Mouse (Mus musculus): ENCODE results near the gene Gm12248. TPM values are rescaled to one million over a fixed set of nuclear protein-coding genes. Genes with fewer than 3 reads are reported as not detected.

The Gm12248 gene
- polyA plus RNA-seq, 1 experiment, result 0.19 TPM

DNA sequence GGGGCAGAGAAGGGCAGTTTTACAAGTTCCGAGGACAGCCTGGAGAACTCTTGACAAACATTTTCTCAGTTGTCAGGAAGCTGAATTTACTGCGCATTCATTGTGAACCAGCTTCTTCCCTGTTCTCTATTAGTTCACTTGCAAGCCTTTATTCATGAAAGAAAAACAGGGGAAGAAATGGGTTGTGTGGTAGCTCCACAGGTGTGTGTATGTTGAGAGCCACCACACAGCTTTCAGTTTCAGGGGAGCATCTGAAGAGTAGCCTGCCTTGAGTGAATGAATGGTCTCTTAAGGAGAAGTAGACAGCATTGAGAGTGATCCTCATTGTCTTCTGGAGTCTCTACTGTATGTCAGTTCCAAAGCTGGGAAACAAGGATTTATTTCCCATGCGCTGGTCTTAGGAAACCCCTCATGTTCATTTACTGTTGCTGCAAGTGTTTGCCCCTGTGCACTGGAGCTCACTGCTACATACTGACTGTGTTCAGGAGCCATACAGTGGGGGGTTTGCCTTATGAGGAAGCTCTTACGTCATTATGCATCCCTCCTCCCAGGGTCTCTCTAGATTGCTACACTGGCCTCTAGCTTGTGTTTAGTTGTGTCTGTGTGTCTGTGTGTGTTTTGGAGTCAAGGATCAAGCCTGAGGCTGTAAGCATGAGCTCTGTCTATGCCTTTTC is 14.9 kb upstream of the Gm12248 start:
- peaks cover 6% of the 10 kb centered on the region for H3K36me3 ChIP-seq (ENCODE audit: control insufficient read depth, insufficient read depth)

DNA sequence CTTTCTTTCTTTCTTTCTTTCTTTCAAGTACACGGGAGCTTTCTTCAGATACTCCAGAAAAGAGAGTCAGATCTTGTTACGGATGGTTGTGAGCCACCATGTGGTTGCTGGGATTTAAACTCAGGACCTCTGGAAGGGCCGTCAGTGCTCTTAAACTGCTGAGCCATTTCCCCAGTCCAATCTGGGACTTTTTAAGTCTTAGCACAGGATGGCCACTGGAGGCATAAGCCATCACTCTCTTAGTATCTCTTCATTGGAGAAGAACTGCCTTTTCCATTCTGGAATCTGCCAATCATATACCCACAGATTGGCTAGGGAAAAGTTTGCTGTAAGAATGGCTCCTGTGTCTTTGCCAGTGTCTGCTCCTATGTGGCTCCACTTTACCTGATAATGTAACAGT is 14.1 kb upstream of the Gm12248 start:
- Histone ChIP-seq H3K4me3 (no peak overlapping the region), H3K4me2 (ENCODE audit: low read depth) (no peak overlapping the region), H3K79me2 (ENCODE audit: control insufficient read depth, insufficient read depth) (peaks cover 56% of the 10 kb centered on the region), H3K27me3 (ENCODE audit: control insufficient read depth, insufficient read depth, insufficient read length) (no peaks in the 10 kb centered on the region), H3ac (ENCODE audit: control insufficient read depth, insufficient read length) (no peak overlapping the region), H3K36me3 (ENCODE audit: control insufficient read depth, insufficient read depth) (peaks cover 6% of the 10 kb centered on the region)
- TF ChIP-seq SRF (IDR thresholded peaks at IDR 0.05; ENCODE audit: control insufficient read depth, insufficient read length, low read depth), result no peak
- no peak for TF ChIP-seq TCF3 (IDR thresholded peaks at IDR 0.05; ENCODE audit: insufficient read length, low read depth)
- TF ChIP-seq TCF12 (IDR thresholded peaks at IDR 0.05; ENCODE audit: insufficient read depth, poor library complexity, severe bottlenecking), result no peak
- no peak for TF ChIP-seq USF1 (IDR thresholded peaks at IDR 0.05; ENCODE audit: low read depth)
- TF ChIP-seq POLR2A (IDR thresholded peaks at IDR 0.05; ENCODE audit: insufficient read length, low read depth), result no peak

More for the DNA sequence above, 14.9 kb upstream of the Gm12248 start:
- Histone ChIP-seq H3ac (ENCODE audit: control insufficient read depth, insufficient read length) (no peak overlapping the region), H3K4me3 (no peak overlapping the region), H3K79me2 (ENCODE audit: control insufficient read depth, insufficient read depth) (peaks cover 56% of the 10 kb centered on the region), H3K4me2 (ENCODE audit: low read depth) (no peak overlapping the region), H3K27me3 (ENCODE audit: control insufficient read depth, insufficient read depth, insufficient read length) (no peaks in the 10 kb centered on the region)
- TF ChIP-seq SRF (IDR thresholded peaks at IDR 0.05; ENCODE audit: control insufficient read depth, insufficient read length, low read depth) (no peak), TCF12 (IDR thresholded peaks at IDR 0.05; ENCODE audit: insufficient read depth, poor library complexity, severe bottlenecking) (no peak), MYOG (IDR thresholded peaks at IDR 0.05; ENCODE audit: control insufficient read depth in 1 of 3, insufficient read depth in 1 of 3, insufficient read length in 2 of 3, low read depth in 2 of 3) (no peak), CEBPB (IDR thresholded peaks at IDR 0.05; ENCODE audit: insufficient read depth, poor library complexity, severe bottlenecking) (no peak), E2F4 (IDR thresholded peaks at IDR 0.05; ENCODE audit: insufficient read depth) (no peak), MYOD1 (IDR thresholded peaks at IDR 0.05; ENCODE audit: control insufficient read depth in 1 of 3, insufficient read length in 2 of 3, low read depth in 2 of 3) (no peak), POLR2AphosphoS2 (IDR thresholded peaks at IDR 0.05; ENCODE audit: insufficient read length, low read depth) (no peak), REST (IDR thresholded peaks at IDR 0.05; ENCODE audit: insufficient read depth, insufficient read length) (no peak), POLR2A (IDR thresholded peaks at IDR 0.05; ENCODE audit: insufficient read length, low read depth) (no peak), USF1 (IDR thresholded peaks at IDR 0.05; ENCODE audit: low read depth) (no peak), MAX (IDR thresholded peaks at IDR 0.05; ENCODE audit: low read depth) (no peak), TCF3 (IDR thresholded peaks at IDR 0.05; ENCODE audit: insufficient read length, low read depth) (no peak)

DNA sequence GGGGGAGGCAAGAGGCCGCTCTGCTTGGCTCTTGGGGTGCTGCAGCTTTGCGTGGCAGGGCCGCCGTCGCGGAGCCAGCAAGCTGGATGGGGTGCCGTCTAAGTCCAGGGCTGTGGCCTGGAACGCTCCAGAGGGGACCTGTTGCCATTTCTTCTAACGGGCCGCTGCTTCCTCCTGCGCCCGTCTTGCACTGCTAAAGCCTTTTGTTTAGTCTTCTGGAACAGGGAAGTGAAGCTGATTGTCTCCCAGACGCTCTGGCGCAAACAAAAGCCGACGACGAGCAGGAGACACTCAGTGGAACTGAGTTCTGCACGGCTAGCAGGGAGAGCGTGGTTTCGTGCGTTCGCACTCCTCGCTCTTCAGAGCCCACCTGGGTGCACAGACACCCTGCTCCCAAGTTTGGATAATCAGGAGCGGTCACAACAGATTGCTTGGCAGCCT is 11.4 kb upstream of the Gm12248 start:
- Histone ChIP-seq H3K27me3 (ENCODE audit: control insufficient read depth, insufficient read depth, insufficient read length) (no peaks in the 10 kb centered on the region), H3K4me3 (peak overlapping the region; percentile 97), H3K4me2 (ENCODE audit: low read depth) (peak overlapping the region; percentile 79), H3K36me3 (ENCODE audit: control insufficient read depth, insufficient read depth) (no peaks in the 10 kb centered on the region), H3ac (ENCODE audit: control insufficient read depth, insufficient read length) (peak overlapping the region; percentile 33), H3K79me2 (ENCODE audit: control insufficient read depth, insufficient read depth) (peaks cover 47% of the 10 kb centered on the region)
- TF ChIP-seq USF1 (IDR thresholded peaks at IDR 0.05; ENCODE audit: low read depth) (no peak), MAX (IDR thresholded peaks at IDR 0.05; ENCODE audit: low read depth) (no peak), E2F4 (IDR thresholded peaks at IDR 0.05; ENCODE audit: insufficient read depth) (no peak), REST (IDR thresholded peaks at IDR 0.05; ENCODE audit: insufficient read depth, insufficient read length) (no peak), CEBPB (IDR thresholded peaks at IDR 0.05; ENCODE audit: insufficient read depth, poor library complexity, severe bottlenecking) (no peak)

DNA sequence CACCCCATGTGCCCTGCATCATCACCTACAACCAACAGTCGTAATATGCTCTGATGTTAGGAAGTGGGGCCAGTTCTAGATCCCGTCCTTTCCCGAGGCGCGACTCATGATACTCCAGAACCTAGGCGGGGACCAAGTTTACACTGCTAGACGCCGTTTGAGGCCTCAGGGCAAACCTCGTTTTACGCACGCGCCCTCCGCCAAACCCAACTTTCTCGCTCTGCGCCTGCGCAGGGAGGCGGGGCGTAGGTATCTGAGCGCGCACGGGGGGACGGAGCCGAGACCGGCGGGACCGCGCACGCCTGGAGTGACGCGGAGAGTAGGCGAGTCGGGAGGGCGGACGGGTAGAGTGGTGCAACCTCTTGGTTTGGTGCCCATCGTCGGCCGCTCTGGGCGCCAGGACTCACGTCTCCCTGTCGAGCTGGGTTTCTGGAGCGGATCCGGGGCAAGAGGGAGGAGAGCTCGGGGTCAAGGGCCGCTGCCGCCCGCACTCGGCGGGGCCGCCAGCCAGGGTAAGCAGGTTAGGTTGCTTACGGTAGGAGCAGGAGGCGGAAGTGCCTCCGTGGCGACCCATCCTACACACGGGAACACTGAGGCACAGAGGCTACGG is 10.9 kb upstream of the Gm12248 start, which contains the start of gene Cnot8:
Gene Cnot8, plus strand, starts transcription at position 457 of the 610 bp plus-strand sequence.
- Histone ChIP-seq H3K27me3 (ENCODE audit: control insufficient read depth, insufficient read depth, insufficient read length) (no peaks in the 10 kb centered on the region), H3K4me2 (ENCODE audit: low read depth) (peak within 1 kb of the TSS; percentile 87), H3ac (ENCODE audit: control insufficient read depth, insufficient read length) (peak within 1 kb of the TSS; percentile 33), H3K79me2 (ENCODE audit: control insufficient read depth, insufficient read depth) (peaks cover 41% of the 10 kb centered on the region), H3K4me3 (peak within 1 kb of the TSS; percentile 97), H3K36me3 (ENCODE audit: control insufficient read depth, insufficient read depth) (no peaks in the 10 kb centered on the region)
- peak; percentile 68 for TF ChIP-seq POLR2A (IDR thresholded peaks at IDR 0.05; ENCODE audit: insufficient read length, low read depth)
- peak; percentile 84 for TF ChIP-seq POLR2AphosphoS2 (IDR thresholded peaks at IDR 0.05; ENCODE audit: insufficient read length, low read depth)
- TF ChIP-seq MAX (IDR thresholded peaks at IDR 0.05; ENCODE audit: low read depth), result no peak
- no peak for TF ChIP-seq E2F4 (IDR thresholded peaks at IDR 0.05; ENCODE audit: insufficient read depth)

DNA sequence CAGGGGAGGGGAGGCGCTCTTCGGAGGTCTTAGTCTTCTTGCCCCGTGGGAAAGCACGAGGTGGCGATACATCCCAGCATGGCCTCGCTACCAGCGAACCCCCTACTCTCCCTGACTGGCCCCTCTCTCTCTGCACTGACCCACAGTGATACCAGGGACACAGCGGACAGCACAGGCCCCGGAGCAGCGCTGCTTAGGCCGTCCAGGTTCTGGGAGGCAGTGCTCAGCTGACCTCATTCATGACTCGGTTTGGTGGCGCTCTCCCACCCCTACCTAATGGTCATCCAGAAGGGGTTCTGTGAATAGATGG is 10.4 kb upstream of the Gm12248 start:
- TF ChIP-seq MYOD1 (IDR thresholded peaks at IDR 0.05; ENCODE audit: control insufficient read depth in 1 of 3, insufficient read length in 2 of 3, low read depth in 2 of 3) (no peak), POLR2AphosphoS2 (IDR thresholded peaks at IDR 0.05; ENCODE audit: insufficient read length, low read depth) (no peak), SRF (IDR thresholded peaks at IDR 0.05; ENCODE audit: control insufficient read depth, insufficient read length, low read depth) (no peak), E2F4 (IDR thresholded peaks at IDR 0.05; ENCODE audit: insufficient read depth) (no peak), MYOG (IDR thresholded peaks at IDR 0.05; ENCODE audit: control insufficient read depth in 1 of 3, insufficient read depth in 1 of 3, insufficient read length in 2 of 3, low read depth in 2 of 3) (no peak), POLR2A (IDR thresholded peaks at IDR 0.05; ENCODE audit: insufficient read length, low read depth) (no peak), USF1 (IDR thresholded peaks at IDR 0.05; ENCODE audit: low read depth) (no peak), REST (IDR thresholded peaks at IDR 0.05; ENCODE audit: insufficient read depth, insufficient read length) (no peak), TCF12 (IDR thresholded peaks at IDR 0.05; ENCODE audit: insufficient read depth, poor library complexity, severe bottlenecking) (no peak), CEBPB (IDR thresholded peaks at IDR 0.05; ENCODE audit: insufficient read depth, poor library complexity, severe bottlenecking) (no peak), TCF3 (IDR thresholded peaks at IDR 0.05; ENCODE audit: insufficient read length, low read depth) (no peak), MAX (IDR thresholded peaks at IDR 0.05; ENCODE audit: low read depth) (no peak)
- no peaks in the 10 kb centered on the region for H3K36me3 ChIP-seq (ENCODE audit: control insufficient read depth, insufficient read depth)
- H3ac ChIP-seq (ENCODE audit: control insufficient read depth, insufficient read length), result peak overlapping the region; percentile 33
- peaks cover 36% of the 10 kb centered on the region for H3K79me2 ChIP-seq (ENCODE audit: control insufficient read depth, insufficient read depth)
- peak overlapping the region; percentile 97 for H3K4me3 ChIP-seq
- H3K27me3 ChIP-seq (ENCODE audit: control insufficient read depth, insufficient read depth, insufficient read length), result no peaks in the 10 kb centered on the region
- H3K4me2 ChIP-seq (ENCODE audit: low read depth), result peak overlapping the region; percentile 87
